Mouse (Mus musculus) small intestine, adult 2 months (tissue): ENCODE data around the gene Gm12258.

Experiments
- CTCF ChIP-seq: fragments of 200-500 bp; IDR thresholded peaks from 2 replicates; pipeline ENCODE4 v1.5.1; 2012; ENCODE audit warnings: low read depth, mild to moderate bottlenecking, control low read depth, inconsistent platforms, low read length, moderate library complexity, mixed read lengths; ENCODE audit not compliant: insufficient replicate concordance, insufficient read length; ENCODE audit errors: extremely low read depth
- POLR2A ChIP-seq: fragments of 200-500 bp; IDR thresholded peaks from 2 replicates; pipeline ENCODE4 v1.6.1; 2012; ENCODE audit warnings: low read depth, mild to moderate bottlenecking, control low read depth, inconsistent platforms, low read length, moderate library complexity

DNA sequence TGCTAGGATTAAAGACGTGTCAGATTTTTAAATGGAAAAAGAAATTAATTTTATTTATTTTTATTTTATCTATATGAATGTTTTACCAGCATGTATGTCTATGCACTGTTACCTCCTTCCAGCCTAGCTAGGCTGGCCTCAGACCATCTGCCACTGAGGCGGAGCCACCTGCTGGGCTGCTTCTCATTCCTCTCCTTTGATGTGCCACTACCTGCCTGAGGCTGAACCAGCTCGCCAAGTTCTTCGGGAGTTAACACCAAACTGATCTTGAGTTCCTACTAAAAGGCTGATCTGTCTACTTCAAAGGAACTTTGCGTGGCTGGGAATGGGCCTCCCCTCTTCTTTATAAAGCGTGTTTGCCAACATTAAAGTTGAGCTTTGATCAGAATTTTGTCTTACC, 47.5 kb downstream of the Gm12258 start:
- TF ChIP-seq CTCF, result no peak
- TF ChIP-seq POLR2A, result no peak
